Mouse (Mus musculus): ENCODE measurements around the gene Ier3.

DNA sequence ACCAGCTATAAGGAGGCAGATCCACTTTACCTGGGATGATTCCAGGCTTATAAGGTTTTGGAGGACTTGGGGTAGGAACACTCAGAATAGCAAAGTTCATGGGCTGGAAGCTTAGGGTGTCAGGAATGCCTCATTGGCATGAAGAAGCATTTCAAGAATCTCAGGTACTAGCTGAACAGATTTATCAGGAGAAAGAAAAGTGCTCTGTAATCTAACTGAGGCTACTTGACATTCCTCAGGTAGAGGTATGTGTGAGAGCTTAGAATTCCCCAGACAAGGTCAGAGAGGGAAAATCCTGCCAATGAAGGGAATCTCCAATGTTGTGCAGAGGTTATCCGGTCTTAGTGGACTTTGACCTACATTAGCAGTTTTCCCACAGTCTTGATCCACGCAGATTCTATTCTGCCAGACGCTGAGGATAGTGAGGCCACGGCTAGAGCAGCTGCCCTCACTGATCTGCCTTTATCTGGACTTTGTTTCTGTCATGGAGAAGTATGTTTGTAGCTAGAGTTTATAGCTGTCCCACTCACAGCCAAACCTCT is 17.6 kb upstream of the Ier3 start:
- TF ChIP-seq CTCF (IDR thresholded peaks at IDR 0.05) (no peak), POLR2A (IDR thresholded peaks at IDR 0.05; ENCODE audit: insufficient read depth, low read depth, low read length) (no peak)

All from heart, adult 2 months (tissue).